Mouse (Mus musculus) adrenal gland, postnatal 4 days (tissue): ENCODE results near the gene Srebf1. TPM values are rescaled to one million over a fixed set of nuclear protein-coding genes. Genes with fewer than 3 reads are reported as not detected.

Experiments used
- DNase-seq, 2 experiments: peaks; one replicate each; pipeline ENCODE4 v3.0.0; 2021 to 2022; ENCODE audit warnings: low spot score in 2 of 2, mixed read lengths in 2 of 2
- microRNA-seq: library from miRNA; unstranded; fragments of <30 nt; microRNA quantifications from one replicate; pipeline ENCODE4 v1.2.0, GENCODE M21; 2021
- total RNA-seq, 2 experiments: library from RNA; stranded (reverse); gene quantifications; 2 replicates each; pipeline ENCODE4 v1.2.3; 2021

Srebf1 gene
- total RNA-seq, 2 experiments from 2014 or later, result 135 to 160 TPM

- no peak for DNase-seq
Measured at GRCm38 (mm10) chr11:60150677-60151076, 71.7 kb downstream of the Srebf1 start.

Small RNAs within 50 kb of the gene (microRNA-seq; reads per million reads assigned to microRNA genes)
- gene Mir6921 (1.1 reads per million), gene Mir6922 (not detected)

Other genes with a start within 250 kb of the Srebf1 start
- gene Pemt, start 176.1 kb downstream of the Srebf1 start, total RNA-seq, result 10 to 100 TPM in 1 of 2 experiments, 1 to 10 TPM in 1; 7.3 to 54.5 TPM
- 10 to 100 TPM; 61.4 to 69.8 TPM for gene Rai1, start 117.6 kb downstream of the Srebf1 start, total RNA-seq
- 10 to 100 TPM; 54.0 to 55.9 TPM for gene Tom1l2, start 130.3 kb upstream of the Srebf1 start, total RNA-seq
- gene Drc3, start 130.7 kb upstream of the Srebf1 start, total RNA-seq, result 1 to 10 TPM; 1.8 to 2.6 TPM
- 10 to 100 TPM; 32.1 to 32.8 TPM for gene Gid4, start 194.6 kb upstream of the Srebf1 start, total RNA-seq
- gene Atpaf2, start 195.9 kb upstream of the Srebf1 start, total RNA-seq, result 10 to 100 TPM; 63.2 to 76.7 TPM
- gene Drg2, start 232.0 kb upstream of the Srebf1 start, total RNA-seq, result 10 to 100 TPM; 78.7 to 79.8 TPM
- gene Myo15, start 246.8 kb upstream of the Srebf1 start, total RNA-seq, result 1 to 10 TPM in 1 of 2 experiments, under 1 TPM in 1; 0.62 to 1.1 TPM